Mouse (Mus musculus): ENCODE measurements around the gene Fibcd1.

GRCm38 (mm10) chr2:31810444-31810843, 35.4 kb downstream of the Fibcd1 start, which contains the start of gene Qrfp:
- TF ChIP-seq CTCF (IDR thresholded peaks at IDR 0.05 in 2 of 3, conservative IDR thresholded peaks at IDR 0.05 in 1 of 3; ENCODE audit: control insufficient read depth in 1 of 3, insufficient read depth in 1 of 3, low read depth in 2 of 3, low read length in 3 of 3, poor library complexity in 1 of 3, severe bottlenecking in 1 of 3) (no peak), POLR2A (IDR thresholded peaks at IDR 0.05; ENCODE audit: control insufficient read depth in 1 of 2, insufficient read depth in 1 of 2, low read depth in 1 of 2, low read length in 2 of 2, poor library complexity in 1 of 2) (no peak), MAZ (IDR thresholded peaks at IDR 0.05; ENCODE audit: low read depth, low read length) (no peak), ZC3H11A (IDR thresholded peaks at IDR 0.05; ENCODE audit: low read depth, low read length) (no peak), ZNF384 (IDR thresholded peaks at IDR 0.05; ENCODE audit: low read depth, low read length) (no peak), TCF12 (IDR thresholded peaks at IDR 0.05; ENCODE audit: low read depth, low read length) (no peak), EP300 (IDR thresholded peaks at IDR 0.05; ENCODE audit: low read depth in 1 of 2, low read length in 2 of 2) (no peak), TBP (IDR thresholded peaks at IDR 0.05; ENCODE audit: low read depth, low read length) (no peak), HCFC1 (IDR thresholded peaks at IDR 0.05; ENCODE audit: low read depth, low read length) (no peak), NRF1 (IDR thresholded peaks at IDR 0.05; ENCODE audit: insufficient read depth, low read depth, low read length, poor library complexity, severe bottlenecking) (no peak), BHLHE40 (IDR thresholded peaks at IDR 0.05; ENCODE audit: borderline replicate concordance, low read depth, low read length) (no peak), E2F4 (IDR thresholded peaks at IDR 0.05; ENCODE audit: borderline replicate concordance, low read depth, low read length) (no peak), RCOR1 (IDR thresholded peaks at IDR 0.05; ENCODE audit: low read depth, low read length) (no peak)

All from MEL (cell line).